Mouse (Mus musculus) CH12.LX (cell line): ENCODE data around the gene Abraxas1. TPM values are rescaled to one million over a fixed set of nuclear protein-coding genes. Genes with fewer than 3 reads are reported as not detected.

Experiments used
- DNase-seq: peaks from one replicate; pipeline ENCODE4 v3.0.0-alpha.2; 2013; ENCODE audit errors: extremely low read depth
- H3K27ac ChIP-seq: 2 replicates; pipeline ENCODE4 v1.5.1; 2012; ENCODE audit warnings: low read depth, mild to moderate bottlenecking, control low read depth, moderate library complexity; ENCODE audit not compliant: insufficient read depth
- H3K27me3 ChIP-seq: replicated peaks from 2 replicates; pipeline ENCODE3; 2012; ENCODE audit warnings: inconsistent platforms
- H3K36me3 ChIP-seq, 2 experiments: replicated peaks in 1 of 2; 2 replicates each; pipeline versions ENCODE3 to v1.6.1; 2012; ENCODE audit warnings: inconsistent platforms in 1 of 2, low read length in 1 of 2, mild to moderate bottlenecking in 1 of 2, mixed read lengths in 1 of 2, moderate library complexity in 1 of 2; ENCODE audit not compliant: control insufficient read depth in 1 of 2, insufficient read depth in 1 of 2
- H3K4me1 ChIP-seq, 2 experiments: 2 replicates each; pipeline ENCODE4 v1.6.1; 2012; ENCODE audit warnings: inconsistent platforms in 1 of 2, moderate library complexity in 1 of 2; ENCODE audit not compliant: insufficient read depth in 2 of 2, control insufficient read depth in 1 of 2
- H3K4me2 ChIP-seq: 2 replicates; pipeline ENCODE4 v1.6.1; 2012; ENCODE audit warnings: low read depth, mild to moderate bottlenecking, control low read depth; ENCODE audit not compliant: poor library complexity, insufficient read depth, severe bottlenecking
- H3K4me3 ChIP-seq, 3 experiments: fragments of 150-350 bp in 1 of 3; sonication (generic) in 1 of 3; replicated peaks in 1 of 3; 2 replicates each; pipeline versions ENCODE3 to v1.5.1; 2011 to 2012; ENCODE audit warnings: low read depth in 2 of 3, low read length in 2 of 3, mild to moderate bottlenecking in 2 of 3, moderate library complexity in 2 of 3, control low read depth in 1 of 3, improper control_type of control experiment in 1 of 3, inconsistent platforms in 1 of 3, mixed read lengths in 1 of 3; ENCODE audit not compliant: poor library complexity in 1 of 3
- H3K79me2 ChIP-seq: replicated peaks from 2 replicates; pipeline ENCODE4 v1.6.1; 2012; ENCODE audit warnings: mild to moderate bottlenecking, moderate library complexity; ENCODE audit not compliant: control insufficient read depth, poor library complexity, insufficient read depth, severe bottlenecking; ENCODE audit errors: extremely low read depth
- H3K9ac ChIP-seq: 2 replicates; pipeline ENCODE4 v1.6.1; 2012; ENCODE audit warnings: low read depth, mild to moderate bottlenecking, control low read depth, moderate library complexity; ENCODE audit not compliant: insufficient read depth
- H3K9me3 ChIP-seq: replicated peaks from 2 replicates; pipeline ENCODE3; 2012; ENCODE audit warnings: low read length, inconsistent platforms, mixed read lengths
- BHLHE40 ChIP-seq: IDR thresholded peaks from 2 replicates; pipeline ENCODE4 v1.6.1; 2011; ENCODE audit warnings: mild to moderate bottlenecking, low read depth, low read length, improper control_type of control experiment
- CHD1 ChIP-seq: IDR thresholded peaks from 2 replicates; pipeline ENCODE4 v1.6.1; 2012; ENCODE audit warnings: low read depth, low read length, improper control_type of control experiment, inconsistent platforms
- CHD2 ChIP-seq: IDR thresholded peaks from 2 replicates; pipeline ENCODE4 v1.6.1; 2011; ENCODE audit warnings: low read length, improper control_type of control experiment
- CTCF ChIP-seq, 2 experiments: IDR thresholded peaks in 1 of 2; conservative IDR thresholded peaks in 1 of 2; 2 replicates each; pipeline ENCODE4 v1.5.1; 2011 to 2012; ENCODE audit warnings: low read depth in 2 of 2, low read length in 2 of 2, improper control_type of control experiment in 1 of 2, inconsistent platforms in 1 of 2, mild to moderate bottlenecking in 1 of 2, moderate library complexity in 1 of 2
- E2F4 ChIP-seq: IDR thresholded peaks from 2 replicates; pipeline ENCODE4 v1.6.1; 2011; ENCODE audit warnings: low read depth, low read length, improper control_type of control experiment; ENCODE audit not compliant: insufficient replicate concordance
- ELF1 ChIP-seq: IDR thresholded peaks from 2 replicates; pipeline ENCODE4 v1.6.1; 2014; ENCODE audit warnings: low read depth, mild to moderate bottlenecking, inconsistent platforms, low read length, improper control_type of control experiment
- EP300 ChIP-seq: IDR thresholded peaks from 2 replicates; pipeline ENCODE4 v1.6.1; 2011; ENCODE audit warnings: low read length, improper control_type of control experiment
- ETS1 ChIP-seq: conservative IDR thresholded peaks from 2 replicates; pipeline ENCODE4 v1.6.1; 2012; ENCODE audit warnings: low read depth, mild to moderate bottlenecking, inconsistent platforms, low read length, improper control_type of control experiment, moderate library complexity
- GABPA ChIP-seq: IDR thresholded peaks from 2 replicates; pipeline ENCODE4 v1.6.1; 2012; ENCODE audit warnings: low read depth, low read length, improper control_type of control experiment, inconsistent platforms; ENCODE audit not compliant: insufficient replicate concordance
- HCFC1 ChIP-seq: IDR thresholded peaks from 2 replicates; pipeline ENCODE4 v1.6.1; 2012; ENCODE audit warnings: low read depth, mild to moderate bottlenecking, inconsistent platforms, low read length, improper control_type of control experiment
- IRF4 ChIP-seq: IDR thresholded peaks from 2 replicates; pipeline ENCODE4 v1.6.1; 2014; ENCODE audit warnings: low read depth, mild to moderate bottlenecking, inconsistent platforms, low read length, improper control_type of control experiment
- JUN ChIP-seq: IDR thresholded peaks from 2 replicates; pipeline ENCODE4 v1.6.1; 2011; ENCODE audit warnings: low read depth, mild to moderate bottlenecking, low read length, improper control_type of control experiment, moderate library complexity; ENCODE audit not compliant: insufficient read depth
- JUND ChIP-seq: conservative IDR thresholded peaks from 2 replicates; pipeline ENCODE4 v1.6.1; 2011; ENCODE audit warnings: low read depth, low read length, improper control_type of control experiment
- KAT2A ChIP-seq: IDR thresholded peaks from 2 replicates; pipeline ENCODE4 v1.6.1; 2012; ENCODE audit warnings: low read length, improper control_type of control experiment, inconsistent platforms; ENCODE audit not compliant: insufficient replicate concordance
- MAFK ChIP-seq: IDR thresholded peaks from 2 replicates; pipeline ENCODE4 v1.6.1; 2011; ENCODE audit warnings: low read length, improper control_type of control experiment; ENCODE audit not compliant: insufficient replicate concordance
- MAX ChIP-seq: IDR thresholded peaks from 2 replicates; pipeline ENCODE4 v1.6.1; 2011; ENCODE audit warnings: low read length, improper control_type of control experiment
- MAZ ChIP-seq: IDR thresholded peaks from 2 replicates; pipeline ENCODE4 v1.6.1; 2012; ENCODE audit warnings: low read depth, mild to moderate bottlenecking, inconsistent platforms, low read length, improper control_type of control experiment, moderate library complexity
- MEF2A ChIP-seq: IDR thresholded peaks from 2 replicates; pipeline ENCODE4 v1.6.1; 2014; ENCODE audit warnings: low read depth, mild to moderate bottlenecking, inconsistent platforms, low read length, improper control_type of control experiment, borderline replicate concordance
- MXI1 ChIP-seq: IDR thresholded peaks from 2 replicates; pipeline ENCODE4 v1.6.1; 2011; ENCODE audit warnings: mild to moderate bottlenecking, low read depth, low read length, improper control_type of control experiment
- MYC ChIP-seq: IDR thresholded peaks from 2 replicates; pipeline ENCODE4 v1.6.1; 2011; ENCODE audit warnings: low read depth, mild to moderate bottlenecking, improper control_type of control experiment, low read length
- NELFE ChIP-seq: IDR thresholded peaks from 2 replicates; pipeline ENCODE4 v1.6.1; 2011; ENCODE audit warnings: low read depth, low read length, improper control_type of control experiment
- NRF1 ChIP-seq: IDR thresholded peaks from 2 replicates; pipeline ENCODE4 v1.6.1; 2014; ENCODE audit warnings: low read depth, mild to moderate bottlenecking, inconsistent platforms, low read length, improper control_type of control experiment, moderate library complexity
- PAX5 ChIP-seq: IDR thresholded peaks from 2 replicates; pipeline ENCODE4 v1.6.1; 2012; ENCODE audit warnings: low read length, inconsistent platforms, mixed read lengths
- POLR2A ChIP-seq: IDR thresholded peaks from 2 replicates; pipeline ENCODE4 v1.6.1; 2011; ENCODE audit warnings: low read depth, mild to moderate bottlenecking, improper control_type of control experiment, low read length
- POLR2AphosphoS2 ChIP-seq: IDR thresholded peaks from 2 replicates; pipeline ENCODE4 v1.6.1; 2011; ENCODE audit warnings: low read depth, low read length, improper control_type of control experiment
- RAD21 ChIP-seq: IDR thresholded peaks from 2 replicates; pipeline ENCODE4 v1.6.1; 2011; ENCODE audit warnings: low read depth, mild to moderate bottlenecking, low read length, improper control_type of control experiment, moderate library complexity
- RCOR1 ChIP-seq: conservative IDR thresholded peaks from 2 replicates; pipeline ENCODE4 v1.6.1; 2012; ENCODE audit warnings: low read depth, mild to moderate bottlenecking, inconsistent platforms, low read length, improper control_type of control experiment
- SIN3A ChIP-seq: IDR thresholded peaks from 2 replicates; pipeline ENCODE4 v1.6.1; 2012; ENCODE audit warnings: low read length, improper control_type of control experiment, inconsistent platforms
- SMC3 ChIP-seq: IDR thresholded peaks from 2 replicates; pipeline ENCODE4 v1.6.1; 2011; ENCODE audit warnings: low read depth, low read length, improper control_type of control experiment
- TBP ChIP-seq: conservative IDR thresholded peaks from 2 replicates; pipeline ENCODE4 v1.6.1; 2011; ENCODE audit warnings: low read depth, low read length, improper control_type of control experiment
- TCF12 ChIP-seq: IDR thresholded peaks from 2 replicates; pipeline ENCODE4 v1.6.1; 2014; ENCODE audit warnings: low read depth, mild to moderate bottlenecking, inconsistent platforms, low read length, improper control_type of control experiment
- UBTF ChIP-seq: IDR thresholded peaks from 2 replicates; pipeline ENCODE4 v1.6.1; 2012; ENCODE audit warnings: low read depth, mild to moderate bottlenecking, inconsistent platforms, low read length, improper control_type of control experiment, moderate library complexity
- USF1 ChIP-seq: IDR thresholded peaks from 2 replicates; pipeline ENCODE4 v1.6.1; 2014; ENCODE audit warnings: low read depth, mild to moderate bottlenecking, inconsistent platforms, low read length, improper control_type of control experiment
- USF2 ChIP-seq: conservative IDR thresholded peaks from 2 replicates; pipeline ENCODE4 v1.6.1; 2011; ENCODE audit warnings: low read depth, low read length, improper control_type of control experiment
- ZC3H11A ChIP-seq: IDR thresholded peaks from 2 replicates; pipeline ENCODE4 v1.6.1; 2012; ENCODE audit warnings: low read depth, mild to moderate bottlenecking, inconsistent platforms, low read length, improper control_type of control experiment
- ZKSCAN1 ChIP-seq: IDR thresholded peaks from 2 replicates; pipeline ENCODE4 v1.6.1; 2012; ENCODE audit warnings: low read depth, inconsistent platforms, low read length, improper control_type of control experiment, borderline replicate concordance
- ZMIZ1 ChIP-seq: IDR thresholded peaks from 2 replicates; pipeline ENCODE4 v1.6.1; 2012; ENCODE audit warnings: low read depth, mild to moderate bottlenecking, inconsistent platforms, low read length, improper control_type of control experiment
- ZNF384 ChIP-seq: IDR thresholded peaks from 2 replicates; pipeline ENCODE4 v1.6.1; 2012; ENCODE audit warnings: low read depth, low read length, improper control_type of control experiment, inconsistent platforms
- dilution Hi-C: fragments of 300-500 bp; cut with MboI; formaldehyde crosslinking; loops from 2 replicates; pipeline ENCODE4 v1.14.3; 2020; ENCODE audit warnings: low sequenced_read_pairs; ENCODE audit not compliant: extremely low pct_unique_long_range_greater_than_20kb, extremely low pct_ligation_motif_present
- in situ Hi-C: fragments of 300-500 bp; cut with MboI; formaldehyde crosslinking; loops from 3 replicates; pipeline ENCODE4 v1.14.3; 2019; ENCODE audit warnings: low sequenced_read_pairs, low pct_ligation_motif_present, low pct_unique_long_range_greater_than_20kb, mixed read lengths
- polyA plus RNA-seq: library from polyadenylated mRNA; unstranded; fragments of >175 nt; gene quantifications from 2 replicates; pipeline ENCODE4 v1.2.1, GENCODE M21; 2012; ENCODE audit warnings: low read depth; ENCODE audit not compliant: insufficient read length
- total RNA-seq, 2 experiments: library from RNA; depleted of rRNA; stranded (reverse); fragments of 300-350 nt in 1 of 2; fragments of >200 nt in 1 of 2; gene quantifications; 2 replicates each; pipeline ENCODE4 v1.2.3; 2012 to 2014

The Abraxas1 gene
- 13.4 and 19.0 TPM in 2 replicates for total RNA-seq (2012; rRNA removed)
- total RNA-seq (2014; rRNA removed) = 34.9 and 40.0 TPM in 2 replicates
- polyA plus RNA-seq = 29.3 and 30.9 TPM in 2 replicates

- DNase-seq = peak; percentile 86
- peak within 1 kb of the TSS; percentile 100 for H3K9ac ChIP-seq
- peaks cover 15 to 29% of the 10 kb centered on the region in 2 experiments for H3K36me3 ChIP-seq
- peak within 1 kb of the TSS; percentile 88 to 98 (median 97) for H3K4me3 ChIP-seq
- in situ Hi-C loops (no loop called here), dilution Hi-C loops (no loop called here)
- no peaks in the 10 kb centered on the region for H3K27me3 ChIP-seq
- H3K4me2 ChIP-seq = peak within 1 kb of the TSS; percentile 82
- peaks cover 2 to 17% of the 10 kb centered on the region in 2 experiments; a peak in 2 of 4 replicates for H3K4me1 ChIP-seq
- H3K9me3 ChIP-seq = peaks cover 3% of the 10 kb centered on the region
- H3K27ac ChIP-seq = peak within 1 kb of the TSS; percentile 60
- TF ChIP-seq TCF12 (peak; percentile 94), ZC3H11A (no peak), USF1 (no peak), MAZ (peak; percentile 81; the same call in 1 of the 2 replicates), ELF1 (peak; percentile 48), PAX5 (no peak), NELFE (peak; percentile 97), MXI1 (peak; percentile 86), UBTF (peak; percentile 44; the same call in 1 of the 2 replicates), RCOR1 (0 out of 2 replicates have a peak, but pooled peaks have one; percentile 57), MAFK (no peak), MAX (peak; percentile 92), JUND (no peak), SMC3 (no peak), RAD21 (no peak), E2F4 (peak; percentile 53; the same call in 1 of the 2 replicates), EP300 (0 out of 2 replicates have a peak, but pooled peaks have one; percentile 22), JUN (no peak), ZMIZ1 (peak; percentile 97), GABPA (no peak), CTCF (conservative IDR thresholded peaks at IDR 0.05 in 1 of 2, IDR thresholded peaks at IDR 0.05 in 1 of 2; ENCODE audit: low read depth in 2 of 2, low read length in 2 of 2) (no peak), CHD2 (0 out of 2 replicates have a peak, but pooled peaks have one; percentile 18), MYC (0 out of 2 replicates have a peak, but pooled peaks have one; percentile 54), USF2 (no peak), SIN3A (peak; percentile 81), ZNF384 (0 out of 2 replicates have a peak, but pooled peaks have one; percentile 10), NRF1 (peak; percentile 92), IRF4 (no peak), HCFC1 (peak; percentile 74), MEF2A (peak; percentile 71), TBP (peak; percentile 81), ETS1 (no peak; the same call in 1 of the 2 replicates), KAT2A (peak; percentile 70; the same call in 1 of the 2 replicates), POLR2AphosphoS2 (peak; percentile 95; the same call in 1 of the 2 replicates), POLR2A (peak; percentile 97), CHD1 (peak; percentile 89), BHLHE40 (peak; percentile 12; the same call in 1 of the 2 replicates), ZKSCAN1 (no peak)
- peaks cover 25% of the 10 kb centered on the region for H3K79me2 ChIP-seq
Measured at GRCm38 (mm10) chr5:100820483-100821184, at the start of gene Abraxas1. Gene Abraxas1, minus strand, starts transcription at chr5:100820965.
